Mouse (Mus musculus) ES-Bruce4 (cell line): ENCODE results near the gene Smco2. TPM values are rescaled to one million over a fixed set of nuclear protein-coding genes. Genes with fewer than 3 reads are reported as not detected.

Experiments
- H3K27ac ChIP-seq: 2 replicates; pipeline ENCODE4 v1.5.1; 2012; ENCODE audit warnings: low read length, inconsistent platforms; ENCODE audit not compliant: insufficient read depth
- H3K27me3 ChIP-seq: 2 replicates; pipeline ENCODE4 v1.6.1; 2012; ENCODE audit warnings: mild to moderate bottlenecking, low read length, inconsistent platforms; ENCODE audit not compliant: control insufficient read depth, poor library complexity, insufficient read depth, severe bottlenecking
- H3K36me3 ChIP-seq: 2 replicates; pipeline ENCODE4 v1.6.1; 2012; ENCODE audit warnings: inconsistent platforms, mild to moderate bottlenecking, low read length, moderate library complexity; ENCODE audit not compliant: control insufficient read depth, poor library complexity, insufficient read depth, severe bottlenecking
- H3K4me1 ChIP-seq: one replicate; pipeline ENCODE4 v1.8.1; 2011; ENCODE audit warnings: low read length; ENCODE audit not compliant: control insufficient read depth, insufficient read depth
- H3K4me3 ChIP-seq: 2 replicates; pipeline ENCODE4 v1.5.1; 2011; ENCODE audit warnings: low read depth, mild to moderate bottlenecking, low read length
- H3K9ac ChIP-seq: 2 replicates; pipeline ENCODE4 v1.6.1; 2012; ENCODE audit warnings: low read depth, mild to moderate bottlenecking, inconsistent platforms; ENCODE audit not compliant: poor library complexity, severe bottlenecking
- H3K9me3 ChIP-seq: replicated peaks from 2 replicates; pipeline ENCODE4 v1.6.1; 2012; ENCODE audit warnings: mild to moderate bottlenecking, low read length, inconsistent platforms; ENCODE audit not compliant: control insufficient read depth, poor library complexity, insufficient read depth, severe bottlenecking
- CTCF ChIP-seq: IDR thresholded peaks from one replicate; pipeline ENCODE4 v1.8.1; 2011; ENCODE audit warnings: low read depth, low read length
- EP300 ChIP-seq: IDR thresholded peaks from 2 replicates; pipeline ENCODE4 v1.6.1; 2011; ENCODE audit warnings: low read depth, low read length; ENCODE audit not compliant: insufficient read depth
- POLR2A ChIP-seq: IDR thresholded peaks from one replicate; pipeline ENCODE4 v1.8.1; 2011; ENCODE audit warnings: low read length; ENCODE audit not compliant: insufficient read depth
- polyA plus RNA-seq: library from polyadenylated mRNA; stranded (reverse); fragments of >200 nt; gene quantifications from 2 replicates; pipeline ENCODE4 v1.2.4, GENCODE M21; 2011; ENCODE audit warnings: low read depth; ENCODE audit not compliant: missing spikeins, insufficient read depth, insufficient read length

Gene Smco2
- polyA plus RNA-seq, 1 experiment = not detected

DNA sequence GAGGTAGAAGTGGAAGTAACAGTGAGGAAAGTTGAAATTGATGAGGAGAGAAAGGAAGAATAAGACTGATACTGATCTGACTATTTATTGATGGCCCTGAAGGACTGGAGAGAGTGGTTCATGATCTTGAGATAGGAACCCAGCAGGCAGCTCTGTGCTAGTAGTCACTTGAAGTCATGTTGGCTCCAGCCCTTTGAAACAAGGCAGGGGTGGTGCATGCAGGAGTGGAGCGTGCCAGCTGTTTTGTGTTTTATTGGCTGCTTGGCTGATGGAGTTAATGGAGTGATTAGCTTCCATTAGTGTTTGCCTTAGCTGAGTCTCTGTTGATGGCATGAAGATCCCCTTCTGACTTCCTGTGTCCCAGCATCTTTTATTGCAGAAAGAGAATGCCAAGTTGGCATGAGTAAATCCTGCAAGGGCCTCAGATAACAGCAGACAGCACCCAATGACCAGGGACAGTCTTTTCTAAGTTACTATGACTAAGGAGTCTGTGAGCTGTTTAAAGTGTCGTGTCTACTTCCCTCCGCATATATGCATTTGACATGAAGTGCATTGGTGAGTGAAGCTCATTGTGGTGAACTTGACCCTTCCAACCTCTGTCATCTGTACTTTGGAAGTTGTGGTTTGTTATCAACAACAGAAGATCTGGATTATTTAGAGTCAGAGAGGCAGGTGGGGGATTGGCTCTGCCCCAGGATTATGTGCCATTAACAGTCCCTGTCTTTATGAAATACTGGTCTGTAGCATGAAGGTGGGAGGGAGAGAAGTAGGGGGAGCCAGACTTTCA lies 56.3 kb downstream of the Smco2 start:
- no peak for TF ChIP-seq POLR2A
- TF ChIP-seq CTCF = no peak
- TF ChIP-seq EP300 = no peak
- no peak overlapping the region for H3K9ac ChIP-seq
- no peak overlapping the region for H3K4me3 ChIP-seq
- no peaks in the 10 kb centered on the region for H3K36me3 ChIP-seq
- no peaks in the 10 kb centered on the region for H3K4me1 ChIP-seq
- H3K27me3 ChIP-seq = no peaks in the 10 kb centered on the region
- no peaks in the 10 kb centered on the region for H3K9me3 ChIP-seq
- no peak overlapping the region for H3K27ac ChIP-seq

DNA sequence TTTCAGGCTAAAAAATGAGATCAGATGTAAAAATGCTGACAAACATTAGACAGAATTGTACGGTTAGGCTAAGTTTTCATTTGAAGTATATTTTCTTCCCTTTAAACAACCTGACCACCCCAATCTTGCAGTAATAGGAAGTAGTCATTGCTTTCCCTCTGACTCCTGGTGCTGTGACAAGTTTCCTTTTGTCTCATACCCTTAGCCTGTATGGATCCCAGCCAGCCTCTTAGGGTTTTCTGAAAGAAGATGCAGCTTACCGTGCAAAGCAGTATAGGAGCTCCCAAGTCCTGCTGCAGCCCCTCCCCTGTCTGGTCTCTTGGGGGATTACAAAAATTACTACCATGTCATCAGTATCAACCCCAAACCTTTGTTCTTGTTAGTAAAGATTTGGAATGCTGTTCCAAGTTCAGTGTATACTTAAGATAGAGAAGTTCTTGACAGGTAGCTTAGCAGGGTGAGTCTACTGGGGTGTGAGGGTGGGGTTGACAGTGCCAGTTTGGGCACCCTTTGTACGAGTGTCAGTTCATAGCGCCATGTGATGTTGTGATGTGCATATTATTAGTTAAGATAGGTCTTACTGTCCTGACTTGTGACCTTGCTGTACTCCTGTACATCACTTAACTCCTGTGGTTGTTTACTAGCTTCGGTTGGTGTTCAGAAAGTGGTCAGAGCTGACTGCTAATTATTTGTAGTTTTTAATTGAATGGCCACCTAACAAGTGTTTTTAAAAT lies 57.3 kb downstream of the Smco2 start:
- Histone ChIP-seq H3K4me1 (peaks cover 2% of the 10 kb centered on the region), H3K36me3 (no peaks in the 10 kb centered on the region), H3K27me3 (no peaks in the 10 kb centered on the region), H3K4me3 (no peak overlapping the region), H3K9me3 (no peaks in the 10 kb centered on the region), H3K9ac (no peak overlapping the region), H3K27ac (no peak overlapping the region)
- TF ChIP-seq EP300 = no peak
- no peak for TF ChIP-seq CTCF

DNA sequence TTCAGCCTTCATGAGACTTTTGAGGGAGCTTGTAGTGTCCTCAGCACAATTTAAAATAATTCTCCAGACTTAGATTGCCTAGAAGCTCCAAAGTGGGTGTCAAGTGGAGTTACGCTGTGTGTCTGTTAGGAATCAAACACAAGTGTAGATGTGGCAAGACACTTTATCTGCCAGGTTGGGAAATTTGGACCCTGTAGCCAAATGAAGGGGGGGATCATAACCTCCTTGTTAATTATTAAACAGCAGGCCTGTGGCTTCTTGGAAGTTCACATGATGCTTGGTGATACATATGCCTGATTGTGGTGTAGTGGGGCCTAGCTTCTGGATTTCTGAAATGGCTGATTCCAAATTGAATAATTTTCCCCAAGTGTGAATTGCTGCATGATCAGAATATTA lies 57.9 kb downstream of the Smco2 start:
- H3K36me3 ChIP-seq = no peaks in the 10 kb centered on the region
- no peak overlapping the region for H3K27ac ChIP-seq
- TF ChIP-seq CTCF (no peak), EP300 (no peak), POLR2A (no peak)
- H3K4me3 ChIP-seq = no peak overlapping the region
- peaks cover 2% of the 10 kb centered on the region for H3K4me1 ChIP-seq
- no peaks in the 10 kb centered on the region for H3K27me3 ChIP-seq
- H3K9ac ChIP-seq = no peak overlapping the region
- no peaks in the 10 kb centered on the region for H3K9me3 ChIP-seq

DNA sequence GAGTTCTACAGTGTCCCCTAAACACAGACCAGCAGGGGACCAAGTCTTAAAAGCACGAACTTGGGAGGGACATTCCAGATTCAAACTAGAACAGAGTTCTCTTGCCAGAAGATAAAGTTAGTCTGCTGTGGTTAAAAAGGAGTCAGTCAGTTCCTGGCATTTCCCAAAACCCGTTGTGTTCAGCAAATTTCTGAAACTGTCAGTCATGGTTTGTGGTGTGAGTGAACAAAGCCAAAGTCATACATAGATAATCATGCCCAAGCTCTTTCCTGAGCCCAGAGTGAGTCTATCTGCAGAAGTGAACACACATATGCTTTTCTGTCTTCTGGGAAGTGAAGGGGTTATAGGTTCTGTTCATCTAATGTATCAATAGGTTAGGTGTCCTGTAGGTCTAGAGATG lies 58.9 kb downstream of the Smco2 start:
- no peak overlapping the region for H3K9ac ChIP-seq
- H3K36me3 ChIP-seq = no peaks in the 10 kb centered on the region
- no peaks in the 10 kb centered on the region for H3K9me3 ChIP-seq
- H3K27ac ChIP-seq = no peak overlapping the region
- peaks cover 5% of the 10 kb centered on the region for H3K4me1 ChIP-seq
- H3K4me3 ChIP-seq = no peak overlapping the region
- TF ChIP-seq EP300 (no peak), POLR2A (no peak), CTCF (no peak)
- no peaks in the 10 kb centered on the region for H3K27me3 ChIP-seq

DNA sequence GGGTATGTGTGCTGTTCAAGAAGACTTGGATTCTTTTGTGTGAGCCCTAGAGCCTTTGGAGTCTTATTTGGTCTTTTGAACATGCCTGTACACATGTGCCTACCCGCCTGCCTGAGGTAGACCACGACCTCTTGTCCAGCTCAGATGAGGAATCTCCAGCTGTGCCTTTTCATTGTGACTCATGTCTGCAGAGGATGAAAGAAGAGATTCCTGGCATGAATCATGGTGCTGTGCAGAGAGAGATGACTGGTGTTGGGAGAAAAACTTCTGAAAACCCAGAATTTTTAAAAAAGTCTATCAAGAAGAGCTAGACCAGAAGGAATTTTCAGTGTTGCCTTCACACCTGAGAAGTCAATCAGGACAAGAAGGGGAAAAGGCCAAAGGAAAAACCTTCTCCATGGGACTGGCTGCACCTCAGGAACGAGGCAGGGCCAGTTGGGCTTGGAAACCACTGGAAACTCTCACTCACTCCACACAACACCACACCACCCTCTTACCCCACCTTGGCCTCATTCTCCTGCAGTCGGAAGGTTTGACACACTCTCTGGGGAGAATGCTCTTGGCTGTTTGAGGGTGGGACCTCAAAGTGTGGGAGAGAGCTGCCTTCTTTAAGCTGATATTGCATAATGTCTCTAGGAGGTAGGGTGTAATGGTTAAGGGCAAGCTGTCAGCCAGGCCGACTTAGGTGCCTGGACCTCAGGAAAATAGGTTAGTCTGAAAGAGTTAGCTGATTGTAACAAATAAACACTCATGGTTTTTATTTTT lies 60.0 kb downstream of the Smco2 start:
- no peak for TF ChIP-seq CTCF
- no peak for TF ChIP-seq EP300
- no peak for TF ChIP-seq POLR2A
- Histone ChIP-seq H3K4me1 (peaks cover 5% of the 10 kb centered on the region), H3K36me3 (no peaks in the 10 kb centered on the region), H3K27me3 (no peaks in the 10 kb centered on the region), H3K27ac (no peak overlapping the region), H3K9ac (no peak overlapping the region), H3K9me3 (no peaks in the 10 kb centered on the region), H3K4me3 (no peak overlapping the region)

DNA sequence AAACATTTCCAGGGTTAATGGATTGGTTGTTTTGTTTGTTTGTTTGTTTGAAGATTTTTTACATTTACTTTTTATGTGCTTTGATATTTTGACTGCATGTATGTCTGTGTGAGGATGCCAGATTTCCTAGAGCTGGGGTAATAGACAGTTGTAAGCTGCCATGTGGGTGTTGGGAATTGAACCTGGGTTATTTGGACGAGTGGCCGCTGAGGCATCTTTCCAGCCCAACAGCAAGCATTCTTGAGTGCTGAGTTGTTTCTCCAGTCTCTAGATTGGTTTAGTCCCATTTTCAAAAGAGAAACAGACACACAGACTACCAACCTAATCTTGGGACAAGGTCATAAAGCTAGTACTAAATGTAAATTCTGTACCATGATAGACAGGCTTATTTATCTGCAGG lies 60.9 kb downstream of the Smco2 start:
- Histone ChIP-seq H3K27me3 (no peaks in the 10 kb centered on the region), H3K36me3 (no peaks in the 10 kb centered on the region), H3K4me1 (peaks cover 5% of the 10 kb centered on the region), H3K9me3 (no peaks in the 10 kb centered on the region), H3K4me3 (no peak overlapping the region), H3K9ac (no peak overlapping the region), H3K27ac (no peak overlapping the region)
- TF ChIP-seq CTCF (no peak), EP300 (no peak), POLR2A (no peak)
